Mouse (Mus musculus) c-Kit-negative CD71-positive TER-119-positive erythroid progenitor cells, embryonic 14.5 days (primary cell): ENCODE measurements around the gene Zfp467.

Experiments
- DNase-seq: peaks from one replicate; pipeline ENCODE4 v3.0.0-alpha.2; 2013; ENCODE audit warnings: low read depth, low spot score

The Zfp467 gene

GRCm38 (mm10) chr6:48445181-48446101 is at the start of gene Zfp467:
TSS of gene Zfp467 (minus strand) at chr6:48445825.
- no peak for DNase-seq

GRCm38 (mm10) chr6:48493136-48493730 is 47.6 kb upstream of the Zfp467 start:
- no peak for DNase-seq

- DNase-seq, result no peak
These were observed 45.7 kb upstream of the Zfp467 start for GRCm38 (mm10) chr6:48491361-48491760.

GRCm38 (mm10) chr6:48489741-48490140 is 44.1 kb upstream of the Zfp467 start:
- DNase-seq, result no peak

- DNase-seq, result no peak
These were observed 42.4 kb upstream of the Zfp467 start for GRCm38 (mm10) chr6:48487747-48488725.

- DNase-seq, result no peak
These were observed 36.9 kb upstream of the Zfp467 start for GRCm38 (mm10) chr6:48482501-48482900.

- no peak for DNase-seq
These were observed 32.8 kb upstream of the Zfp467 start for GRCm38 (mm10) chr6:48478446-48478845.

GRCm38 (mm10) chr6:48470739-48471138 is 25.1 kb upstream of the Zfp467 start:
- no peak for DNase-seq

- DNase-seq, result no peak
These were observed 21.9 kb upstream of the Zfp467 start for GRCm38 (mm10) chr6:48467490-48467889.

GRCm38 (mm10) chr6:48466715-48467114 is 21.1 kb upstream of the Zfp467 start:
- DNase-seq, result no peak

- no peak for DNase-seq
These were observed 19.5 kb upstream of the Zfp467 start for GRCm38 (mm10) chr6:48464966-48465679.

GRCm38 (mm10) chr6:48452771-48453170 is 7.1 kb upstream of the Zfp467 start:
- no peak for DNase-seq

GRCm38 (mm10) chr6:48452151-48452550 is 6.5 kb upstream of the Zfp467 start:
- DNase-seq, result no peak

- DNase-seq, result no peak
These were observed 2.9 kb upstream of the Zfp467 start for GRCm38 (mm10) chr6:48448527-48448926.

- DNase-seq, result no peak
These were observed 2.3 kb upstream of the Zfp467 start, which contains the start of gene Sspo for GRCm38 (mm10) chr6:48447929-48448328. TSS of gene Sspo (plus strand) at chr6:48448229.

- DNase-seq, result no peak
These were observed 1.3 kb upstream of the Zfp467 start for GRCm38 (mm10) chr6:48446896-48447295.

- DNase-seq, result no peak
These were observed 631 bp upstream of the Zfp467 start for GRCm38 (mm10) chr6:48446256-48446655.

GRCm38 (mm10) chr6:48444310-48445180 is 1.1 kb downstream of the Zfp467 start:
- DNase-seq, result no peak

- no peak for DNase-seq
These were observed 1.9 kb downstream of the Zfp467 start for GRCm38 (mm10) chr6:48443592-48444309.
